Mouse (Mus musculus): ENCODE data around the gene P2ry6. TPM values are rescaled to one million over a fixed set of nuclear protein-coding genes. Genes with fewer than 3 reads are reported as not detected.

P2ry6 gene
- total RNA-seq, 1 experiment: 0.45 TPM

DNA sequence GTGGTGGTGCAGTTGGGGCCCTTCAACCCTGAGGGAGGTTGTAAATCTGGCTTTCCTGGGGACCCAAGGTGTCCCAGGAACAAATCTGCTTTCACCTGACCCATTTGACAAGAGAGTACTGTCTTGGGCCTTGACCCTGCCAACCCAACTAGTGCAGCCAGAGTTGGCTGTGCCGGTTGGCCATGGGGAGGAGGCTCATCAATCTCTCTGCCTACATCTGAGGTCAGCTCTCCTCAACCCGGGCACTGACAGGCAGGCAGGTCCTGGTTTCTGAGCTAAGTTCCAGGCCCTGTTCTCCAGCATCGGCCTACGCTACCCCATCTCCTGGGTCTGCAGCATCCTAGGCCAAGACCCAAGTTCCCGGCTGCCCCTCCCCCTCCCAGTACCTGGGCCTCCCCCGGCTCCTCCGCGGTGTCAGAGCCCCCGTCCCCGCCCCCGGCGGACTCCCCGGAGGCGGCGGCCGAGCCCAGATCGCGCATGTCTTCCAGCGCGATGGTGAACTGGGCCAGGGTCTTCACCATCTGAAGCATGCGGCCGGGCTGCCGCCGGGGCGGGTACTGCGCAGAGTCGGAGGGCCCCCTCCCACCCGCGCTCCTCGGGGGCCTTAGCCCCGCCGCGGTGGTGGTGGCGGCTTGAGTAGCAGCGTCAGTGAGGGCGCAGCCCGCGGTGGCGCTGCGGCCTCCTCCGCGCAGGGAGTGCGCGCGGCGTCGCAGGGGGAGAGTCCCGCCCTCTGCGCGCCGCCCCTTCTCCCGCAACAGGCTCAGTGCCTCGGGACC is 80.2 kb downstream of the P2ry6 start:
- H3K4me3 ChIP-seq (ENCODE audit: insufficient read depth in 1 of 2, low read depth in 1 of 2, low read length in 2 of 2, poor library complexity in 1 of 2, severe bottlenecking in 1 of 2): peak overlapping the region; percentile 69 to 86
- no peak for TF ChIP-seq MAFK (IDR thresholded peaks at IDR 0.05; ENCODE audit: insufficient read depth, low read depth, low read length)
- no peak for TF ChIP-seq ZC3H11A (IDR thresholded peaks at IDR 0.05; ENCODE audit: borderline replicate concordance, low read depth, low read length)
- no peak for TF ChIP-seq HCFC1 (IDR thresholded peaks at IDR 0.05; ENCODE audit: borderline replicate concordance, insufficient read depth, low read length)
- TF ChIP-seq CHD2 (IDR thresholded peaks at IDR 0.05; ENCODE audit: low read depth, low read length): no peak
- no peak for TF ChIP-seq ZNF384 (IDR thresholded peaks at IDR 0.05; ENCODE audit: low read depth, low read length)
- no peaks in the 10 kb centered on the region for H3K9me3 ChIP-seq (ENCODE audit: control insufficient read depth, insufficient read depth, low read depth, low read length)
- peak overlapping the region; percentile 84 for H3K9ac ChIP-seq (ENCODE audit: insufficient read depth, low read depth, low read length, poor library complexity, severe bottlenecking)
- H3K4me1 ChIP-seq (ENCODE audit: control insufficient read depth in 2 of 2, insufficient read depth in 2 of 2, low read length in 2 of 2, poor library complexity in 1 of 2): peaks cover 0 to 17% of the 10 kb centered on the region in 2 experiments; a peak in 2 of 4 replicates
- in situ Hi-C loops (cut with MboI; ENCODE audit: low sequenced_read_pairs in 2 of 2, unreplicated experiment in 2 of 2): no loop called here
- H3K27ac ChIP-seq (ENCODE audit: insufficient read depth, low read depth, low read length, poor library complexity, severe bottlenecking): no peak overlapping the region
- H3K36me3 ChIP-seq (ENCODE audit: control insufficient read depth, insufficient read depth, low read length, poor library complexity, severe bottlenecking): peaks cover 5% of the 10 kb centered on the region; the same call in 1 of the 2 replicates
- DNase-seq (ENCODE audit: low read depth, low spot score): no peak

DNA sequence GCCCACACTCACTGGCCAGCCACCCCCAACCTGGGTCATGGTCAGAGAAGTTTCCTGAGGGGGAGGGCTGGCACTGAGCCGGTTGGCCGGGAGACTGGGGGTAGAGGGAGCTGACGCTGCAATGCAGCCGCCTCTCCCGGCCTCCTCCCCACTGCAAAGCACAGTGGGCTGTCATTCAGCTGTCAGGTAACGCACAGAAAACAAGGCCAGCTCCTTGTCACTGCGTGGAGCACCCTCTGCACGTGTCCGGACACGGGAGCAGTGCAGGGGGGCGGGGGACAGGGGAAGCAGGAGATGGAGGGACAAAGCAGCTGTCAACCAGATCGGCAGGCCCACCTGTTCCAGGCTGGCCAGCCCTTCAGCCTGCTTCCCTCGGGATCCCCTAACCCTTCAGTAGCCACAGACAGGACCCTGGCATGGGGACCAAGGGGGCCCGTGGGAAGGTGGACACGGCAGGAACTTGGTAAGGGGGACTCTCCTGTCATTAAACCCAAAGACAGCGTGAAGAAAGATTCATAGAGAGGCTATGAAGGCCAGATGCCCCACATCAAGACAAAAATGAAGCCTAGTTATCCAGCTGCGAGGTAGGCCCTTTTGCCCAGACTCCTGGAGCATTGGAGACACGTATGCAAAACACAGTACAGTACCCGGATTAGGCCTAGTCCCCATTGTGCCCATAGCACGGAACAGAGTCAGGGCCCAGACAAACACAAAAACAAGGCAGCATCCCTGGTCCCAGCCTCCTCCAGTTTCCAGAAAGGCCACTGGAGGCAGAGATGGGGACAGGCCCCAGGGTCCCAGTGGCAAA is 81.0 kb downstream of the P2ry6 start:
- Histone ChIP-seq H3K4me3 (ENCODE audit: insufficient read depth in 1 of 2, low read depth in 1 of 2, low read length in 2 of 2, poor library complexity in 1 of 2, severe bottlenecking in 1 of 2) (no peak overlapping the region), H3K9me3 (ENCODE audit: control insufficient read depth, insufficient read depth, low read depth, low read length) (no peaks in the 10 kb centered on the region), H3K4me1 (ENCODE audit: control insufficient read depth in 2 of 2, insufficient read depth in 2 of 2, low read length in 2 of 2, poor library complexity in 1 of 2) (peaks cover 0 to 17% of the 10 kb centered on the region in 2 experiments; a peak in 2 of 4 replicates), H3K9ac (ENCODE audit: insufficient read depth, low read depth, low read length, poor library complexity, severe bottlenecking) (no peak overlapping the region), H3K36me3 (ENCODE audit: control insufficient read depth, insufficient read depth, low read length, poor library complexity, severe bottlenecking) (peaks cover 5% of the 10 kb centered on the region; the same call in 1 of the 2 replicates), H3K27ac (ENCODE audit: insufficient read depth, low read depth, low read length, poor library complexity, severe bottlenecking) (no peak overlapping the region)
- no peak for DNase-seq (ENCODE audit: low read depth, low spot score)
- no peak for TF ChIP-seq CHD2 (IDR thresholded peaks at IDR 0.05; ENCODE audit: low read depth, low read length)
- TF ChIP-seq MAFK (IDR thresholded peaks at IDR 0.05; ENCODE audit: insufficient read depth, low read depth, low read length): no peak
- no peak for TF ChIP-seq HCFC1 (IDR thresholded peaks at IDR 0.05; ENCODE audit: borderline replicate concordance, insufficient read depth, low read length)
- in situ Hi-C loops (cut with MboI; ENCODE audit: low sequenced_read_pairs in 2 of 2, unreplicated experiment in 2 of 2): no loop called here

Other genes starting within 250 kb of the P2ry6 start
- 16.1 and 19.1 TPM in 2 replicates for gene Relt, start 111.2 kb downstream of the P2ry6 start, total RNA-seq (2012; rRNA removed)
- 21.8 and 23.2 TPM in 2 replicates for gene Arhgef17, start 42.5 kb downstream of the P2ry6 start, total RNA-seq (2012; rRNA removed)
- 2.3 and 2.8 TPM in 2 replicates for gene P2ry2, start 38.2 kb upstream of the P2ry6 start, total RNA-seq (2012; rRNA removed)
- 10.7 and 11.1 TPM in 2 replicates for gene Fchsd2, start 118.2 kb upstream of the P2ry6 start, total RNA-seq (2012; rRNA removed)

All from ES-E14 (cell line).